Mouse (Mus musculus): ENCODE measurements at regions not wholly inside any gene's neighbourhood (a gene's known extent, or its start where the extent isn't known, plus 50 kb on each side); places are given as distances from the start of the nearest gene placed in this dataset.
"Not testable (repeated sequence)": the region's sequence is repeated elsewhere in the genome, so short reads cannot be mapped to it uniquely, and the experiment has no call there.

- no peak for DNase-seq
Observed at GRCm38 (mm10) chr4:18620361-18620760, 984.9 kb upstream of the Gm12353 start.

GRCm38 (mm10) chr4:18639035-18639434, 966.2 kb upstream of the Gm12353 start:
- DNase-seq: no peak

DNA sequence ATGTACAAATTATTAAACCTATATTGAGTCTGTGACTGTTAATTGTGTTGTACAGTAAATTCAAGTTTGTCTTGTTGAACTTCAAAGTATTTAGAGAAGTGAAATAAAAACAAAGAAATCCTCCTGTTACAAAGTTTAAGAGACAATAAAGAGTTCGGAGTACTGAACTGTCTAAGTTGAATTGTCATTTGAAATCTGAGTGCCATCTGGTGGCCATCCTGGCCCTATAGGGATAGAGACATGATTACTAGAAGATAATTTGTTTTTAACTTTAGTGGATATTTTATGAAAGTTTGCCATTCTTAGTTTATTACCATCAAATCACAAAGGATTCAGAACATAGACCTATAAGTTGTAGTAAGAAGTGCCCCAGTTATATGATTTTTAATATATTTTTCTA, 956.1 kb upstream of the Gm12353 start:
- DNase-seq: peak; percentile 4 to 12

DNA sequence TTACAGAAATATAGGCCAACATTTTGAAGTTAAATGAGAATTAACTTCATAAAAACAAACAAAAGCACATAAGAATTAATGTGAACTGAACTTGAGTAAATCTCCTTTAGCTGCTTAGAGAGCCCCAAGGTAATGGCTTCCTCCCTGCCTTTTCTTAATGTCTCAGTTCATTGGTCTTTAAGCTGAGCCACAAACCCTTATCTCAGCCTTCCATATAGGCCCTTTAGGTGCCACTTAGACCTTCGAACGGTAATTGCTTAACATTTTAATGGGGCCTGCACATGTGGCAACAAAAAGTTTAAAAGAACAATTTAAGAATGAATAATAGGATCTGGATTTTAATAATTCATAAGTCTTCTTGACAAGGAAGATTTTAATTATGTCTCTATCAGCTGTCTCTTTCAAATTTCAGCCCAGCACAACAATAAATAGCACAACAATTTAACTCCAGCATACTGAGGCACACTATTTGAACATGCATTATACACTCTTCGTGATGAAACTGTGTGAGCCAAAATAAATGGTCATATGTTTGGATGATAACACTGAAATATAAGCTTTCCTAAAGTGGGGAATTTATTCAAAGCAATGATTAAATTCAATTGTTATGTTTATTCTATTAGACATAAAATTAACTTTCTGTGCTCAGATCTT, 919.2 kb upstream of the Gm12353 start:
- DNase-seq: no peak

GRCm38 (mm10) chr4:18694076-18694475, 911.2 kb upstream of the Gm12353 start:
- DNase-seq: no peak

DNA sequence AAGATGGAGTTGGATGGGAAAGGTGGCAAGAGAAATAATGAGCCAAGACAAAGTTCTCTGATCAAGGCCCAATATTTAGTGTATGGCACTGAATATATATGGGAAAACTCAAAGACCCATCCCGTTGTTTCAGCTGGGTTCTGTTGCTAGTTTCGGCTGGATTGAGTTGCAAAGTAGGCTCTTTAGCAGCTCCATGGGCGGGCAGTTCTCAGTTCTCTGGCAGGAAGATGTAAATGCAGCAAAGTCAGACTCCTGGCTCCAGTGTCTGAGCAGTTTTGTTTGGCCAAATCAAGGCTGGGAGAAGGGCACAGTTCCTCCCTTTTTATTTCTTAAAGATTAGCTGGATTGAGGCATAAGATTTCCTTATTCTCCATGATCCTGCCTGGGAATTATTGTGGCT, 909.0 kb upstream of the Gm12353 start:
- DNase-seq: no peak

DNA sequence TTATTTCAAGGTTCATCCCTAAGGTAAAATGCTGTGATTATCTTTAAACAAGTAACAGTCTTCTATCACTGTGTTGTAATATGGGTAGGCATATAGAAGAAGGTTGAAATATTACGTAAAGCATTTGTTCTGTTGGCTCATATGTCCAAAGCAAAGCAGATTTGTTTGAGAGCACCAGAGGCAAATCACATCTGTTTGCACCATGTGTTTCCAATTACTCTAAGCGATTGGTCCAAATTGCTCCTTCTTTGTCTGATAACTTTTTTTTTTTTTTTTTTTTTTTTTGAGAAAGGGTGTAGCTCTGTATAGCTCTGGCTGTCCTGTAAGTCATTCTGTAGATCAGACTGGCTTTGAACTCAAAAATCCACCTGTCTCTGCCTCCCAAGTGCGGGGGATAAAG, 861.0 kb upstream of the Gm12353 start:
- DNase-seq: no peak

DNA sequence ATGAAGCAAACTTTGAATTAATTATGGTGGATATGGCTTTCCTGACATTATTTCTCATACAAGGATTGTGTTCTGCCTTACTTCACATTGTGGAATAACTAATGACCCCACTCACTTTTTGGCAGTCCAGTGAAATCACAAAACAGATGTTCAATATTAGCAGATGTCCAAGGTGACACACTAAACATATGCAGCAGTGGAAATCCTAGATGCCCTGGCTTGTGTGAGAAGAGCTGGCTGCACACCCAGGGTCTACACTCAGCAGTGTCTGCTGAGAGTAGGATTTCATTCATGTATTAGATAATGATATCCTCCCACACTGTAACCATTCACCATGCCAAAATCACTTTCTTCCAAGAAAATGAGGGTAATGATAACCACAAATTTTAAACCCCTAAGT, 816.9 kb upstream of the Gm12353 start:
- DNase-seq: no peak

- no peak for DNase-seq
Observed at GRCm38 (mm10) chr4:18795740-18796394, 809.4 kb upstream of the Gm12353 start.

GRCm38 (mm10) chr4:18796395-18796740, 808.9 kb upstream of the Gm12353 start:
- DNase-seq: no peak

DNA sequence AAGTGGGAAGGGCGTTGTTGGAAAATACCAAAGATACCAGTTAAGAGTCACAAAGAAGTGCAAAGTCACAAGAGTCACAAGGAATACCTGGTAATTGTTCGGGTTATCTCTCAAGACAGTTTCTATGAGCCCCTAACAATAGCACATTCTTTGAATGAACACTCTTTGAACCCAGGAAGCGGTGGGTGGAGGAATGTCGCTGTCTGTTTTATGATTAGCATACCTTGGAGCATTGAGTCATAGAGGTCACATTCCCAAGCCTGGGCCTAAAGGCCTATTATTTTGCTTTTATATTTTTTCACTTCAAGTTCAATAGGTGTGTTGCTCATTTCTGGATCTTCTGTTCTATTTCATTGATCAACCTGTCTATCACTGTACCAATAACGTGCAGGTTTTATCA, 802.1 kb upstream of the Gm12353 start:
- DNase-seq: not testable (repeated sequence)
